Mouse (Mus musculus): ENCODE data around the gene Elk4. TPM values are rescaled to one million over a fixed set of nuclear protein-coding genes. Genes with fewer than 3 reads are reported as not detected.

Gene Elk4
- total and polyA plus RNA-seq, 3 experiments: 16.8 to 18.9 (median 17.4) TPM

- TF ChIP-seq NRF1 (IDR thresholded peaks at IDR 0.05; ENCODE audit: low read depth, low read length) (no peak), JUND (conservative IDR thresholded peaks at IDR 0.05; ENCODE audit: low read depth, low read length) (0 out of 2 replicates have a peak, but pooled peaks have one; percentile 38), MEF2A (IDR thresholded peaks at IDR 0.05; ENCODE audit: borderline replicate concordance, low read depth, low read length) (peak; percentile 47), KAT2A (IDR thresholded peaks at IDR 0.05; ENCODE audit: insufficient replicate concordance, low read length) (0 out of 2 replicates have a peak, but pooled peaks have one; percentile 49), MAX (IDR thresholded peaks at IDR 0.05; ENCODE audit: low read length) (peak; percentile 77; the same call in 1 of the 2 replicates), RAD21 (IDR thresholded peaks at IDR 0.05; ENCODE audit: low read depth, low read length) (no peak), HCFC1 (IDR thresholded peaks at IDR 0.05; ENCODE audit: low read depth, low read length) (peak; percentile 45; the same call in 1 of the 2 replicates)
These were observed 3.5 kb downstream of the Elk4 start (continued) for GRCm38 (mm10) chr1:132010632-132011501.

- peak overlapping the region; percentile 95 for H3K4me2 ChIP-seq (ENCODE audit: insufficient read depth, low read depth, poor library complexity, severe bottlenecking)
- dilution Hi-C loops (cut with MboI; ENCODE audit: extremely low pct_ligation_motif_present, extremely low pct_unique_long_range_greater_than_20kb, low sequenced_read_pairs): no loop called here
- peaks cover 73% of the 10 kb centered on the region for H3K79me2 ChIP-seq (replicated peaks; ENCODE audit: control insufficient read depth, extremely low read depth, insufficient read depth, poor library complexity, severe bottlenecking)
- H3K9ac ChIP-seq (ENCODE audit: insufficient read depth, low read depth): peak overlapping the region; percentile 77
- peaks cover 19 to 31% of the 10 kb centered on the region in 2 experiments for H3K36me3 ChIP-seq (replicated peaks in 1 of 2; ENCODE audit: control insufficient read depth in 1 of 2, insufficient read depth in 1 of 2, low read length in 1 of 2)
- peak overlapping the region; percentile 100 for H3K27ac ChIP-seq (ENCODE audit: insufficient read depth, low read depth)
- H3K9me3 ChIP-seq (replicated peaks; ENCODE audit: low read length): peaks cover 4% of the 10 kb centered on the region
- in situ Hi-C loops (cut with MboI; ENCODE audit: low pct_ligation_motif_present, low pct_unique_long_range_greater_than_20kb, low sequenced_read_pairs): no loop called here
- peak overlapping the region; percentile 16 to 77 (median 30) for H3K4me3 ChIP-seq (replicated peaks in 1 of 3; ENCODE audit: low read depth in 2 of 3, low read length in 2 of 3, poor library complexity in 1 of 3)
- H3K4me1 ChIP-seq (ENCODE audit: control insufficient read depth in 1 of 2, insufficient read depth in 2 of 2): peaks cover 8 to 34% of the 10 kb centered on the region in 2 experiments
- DNase-seq (ENCODE audit: extremely low read depth): peak; percentile 77
- H3K27me3 ChIP-seq (replicated peaks): no peaks in the 10 kb centered on the region
- TF ChIP-seq E2F4 (IDR thresholded peaks at IDR 0.05; ENCODE audit: insufficient replicate concordance, low read depth, low read length) (peak; percentile 74; the same call in 1 of the 2 replicates), ELF1 (IDR thresholded peaks at IDR 0.05; ENCODE audit: low read depth, low read length) (0 out of 2 replicates have a peak, but pooled peaks have one; percentile 41), MYC (IDR thresholded peaks at IDR 0.05; ENCODE audit: low read depth, low read length) (peak; percentile 91), SIN3A (IDR thresholded peaks at IDR 0.05; ENCODE audit: low read length) (peak; percentile 94), HCFC1 (IDR thresholded peaks at IDR 0.05; ENCODE audit: low read depth, low read length) (peak; percentile 35; the same call in 1 of the 2 replicates), RAD21 (IDR thresholded peaks at IDR 0.05; ENCODE audit: low read depth, low read length) (no peak), RCOR1 (conservative IDR thresholded peaks at IDR 0.05; ENCODE audit: low read depth, low read length) (peak; percentile 95), IRF4 (IDR thresholded peaks at IDR 0.05; ENCODE audit: low read depth, low read length) (peak; percentile 99), ZC3H11A (IDR thresholded peaks at IDR 0.05; ENCODE audit: low read depth, low read length) (no peak), EP300 (IDR thresholded peaks at IDR 0.05; ENCODE audit: low read length) (peak; percentile 97), MAX (IDR thresholded peaks at IDR 0.05; ENCODE audit: low read length) (peak; percentile 81; the same call in 1 of the 2 replicates), NELFE (IDR thresholded peaks at IDR 0.05; ENCODE audit: low read depth, low read length) (no peak), USF1 (IDR thresholded peaks at IDR 0.05; ENCODE audit: low read depth, low read length) (no peak), CHD2 (IDR thresholded peaks at IDR 0.05; ENCODE audit: low read length) (peak; percentile 69), ZKSCAN1 (IDR thresholded peaks at IDR 0.05; ENCODE audit: borderline replicate concordance, low read depth, low read length) (no peak), TBP (conservative IDR thresholded peaks at IDR 0.05; ENCODE audit: low read depth, low read length) (peak; percentile 82), CTCF (conservative IDR thresholded peaks at IDR 0.05 in 1 of 2, IDR thresholded peaks at IDR 0.05 in 1 of 2; ENCODE audit: low read depth in 2 of 2, low read length in 2 of 2) (no peak), MAZ (IDR thresholded peaks at IDR 0.05; ENCODE audit: low read depth, low read length) (peak; percentile 45; the same call in 1 of the 2 replicates), MEF2A (IDR thresholded peaks at IDR 0.05; ENCODE audit: borderline replicate concordance, low read depth, low read length) (peak; percentile 99), BHLHE40 (IDR thresholded peaks at IDR 0.05; ENCODE audit: low read depth, low read length) (peak; percentile 99), ETS1 (conservative IDR thresholded peaks at IDR 0.05; ENCODE audit: low read depth, low read length) (peak; percentile 98), POLR2A (IDR thresholded peaks at IDR 0.05; ENCODE audit: low read depth, low read length) (no peak), MAFK (IDR thresholded peaks at IDR 0.05; ENCODE audit: insufficient replicate concordance, low read length) (peak; percentile 88), JUND (conservative IDR thresholded peaks at IDR 0.05; ENCODE audit: low read depth, low read length) (peak; percentile 88), UBTF (IDR thresholded peaks at IDR 0.05; ENCODE audit: low read depth, low read length) (no peak), USF2 (conservative IDR thresholded peaks at IDR 0.05; ENCODE audit: low read depth, low read length) (no peak), ZNF384 (IDR thresholded peaks at IDR 0.05; ENCODE audit: low read depth, low read length) (peak; percentile 81), PAX5 (IDR thresholded peaks at IDR 0.05; ENCODE audit: low read length) (no peak), SMC3 (IDR thresholded peaks at IDR 0.05; ENCODE audit: low read depth, low read length) (no peak), TCF12 (IDR thresholded peaks at IDR 0.05; ENCODE audit: low read depth, low read length) (peak; percentile 86), JUN (IDR thresholded peaks at IDR 0.05; ENCODE audit: insufficient read depth, low read depth, low read length) (peak; percentile 81), MXI1 (IDR thresholded peaks at IDR 0.05; ENCODE audit: low read depth, low read length) (peak; percentile 68)
These were observed 4.4 kb downstream of the Elk4 start for GRCm38 (mm10) chr1:132011785-132012184.
